In genomic region chr11:112827044-112827347, GRCm38 (mm10) we compare ENCODE assay signal across 15 mouse cellular contexts. TPM values are rescaled to one million over a fixed set of nuclear protein-coding genes. Genes with fewer than 3 reads are reported as not detected.
DNase-seq lines count a peak whose midpoint lies in the region; ATAC-seq lines count a peak whose summit lies in the region.
"Had no signal": no experiment of that assay in that cellular context is flagged by ENCODE, and none has a peak within 500 bp of the region (broad histone marks: within the 10 kb centered on the region; RNA-seq: fewer than 3 reads in every experiment).

No protein-coding gene starts in this region.

- WGBS in hindbrain, embryonic 10.5 days = 13% methylated on average over 6 of the region's 6 CpGs
- 23% methylated on average over 6 of the region's 6 CpGs for WGBS in hindbrain, embryonic 16.5 days
- WGBS in midbrain, embryonic 12.5 days = 38% methylated on average over 6 of the region's 6 CpGs

- peaks cover 41% of the 10 kb centered on the region for H3K4me1 ChIP-seq in hindbrain, embryonic 10.5 days (replicated peaks)
- H3K4me1 ChIP-seq in hindbrain, embryonic 16.5 days (ENCODE audit: control insufficient read depth, insufficient read depth, low read depth, low read length) = no peaks in the 10 kb centered on the region
- peaks cover 10% of the 10 kb centered on the region; the same call in 1 of the 2 replicates for H3K4me1 ChIP-seq in midbrain, embryonic 12.5 days
- H3K4me1 ChIP-seq: embryonic facial prominence, embryonic 12.5 days had no signal

- H3K27ac ChIP-seq in hindbrain, embryonic 10.5 days = peak overlapping the region; percentile 90
- H3K27ac ChIP-seq in hindbrain, embryonic 16.5 days (ENCODE audit: low read depth, low read length) = no peak overlapping the region
- H3K27ac ChIP-seq in midbrain, embryonic 12.5 days (replicated peaks) = peak overlapping the region; percentile 77
- H3K27ac ChIP-seq: embryonic facial prominence, embryonic 12.5 days; hindbrain, embryonic 15.5 days; layer of hippocampus, adult 2 months; macrophage had no signal

- no peak for ATAC-seq in hindbrain, embryonic 16.5 days
- ATAC-seq in midbrain, embryonic 12.5 days (ENCODE audit: low FRiP score, low read depth) = peak; percentile 5; the same call in 1 of the 2 replicates

- H3K27me3 ChIP-seq in hindbrain, embryonic 10.5 days (ENCODE audit: insufficient read depth, poor library complexity, severe bottlenecking) = peaks cover 13% of the 10 kb centered on the region
- no peaks in the 10 kb centered on the region for H3K27me3 ChIP-seq in hindbrain, embryonic 16.5 days (replicated peaks; ENCODE audit: control insufficient read depth, insufficient read depth, low read length)
- 0 out of 2 replicates have a peak, but pooled peaks cover 4% of the 10 kb centered on the region for H3K27me3 ChIP-seq in midbrain, embryonic 12.5 days
- H3K27me3 ChIP-seq: embryonic facial prominence, embryonic 12.5 days; hindbrain, embryonic 15.5 days had no signal

- H3K36me3 ChIP-seq in hindbrain, embryonic 10.5 days = no peaks in the 10 kb centered on the region
- H3K36me3 ChIP-seq in hindbrain, embryonic 16.5 days (ENCODE audit: control insufficient read depth, insufficient read depth, low read length) = no peaks in the 10 kb centered on the region
- no peaks in the 10 kb centered on the region for H3K36me3 ChIP-seq in midbrain, embryonic 12.5 days
- H3K36me3 ChIP-seq: embryonic facial prominence, embryonic 12.5 days; hindbrain, embryonic 15.5 days had no signal

- no peaks in the 10 kb centered on the region for H3K9me3 ChIP-seq in hindbrain, embryonic 10.5 days
- H3K9me3 ChIP-seq in hindbrain, embryonic 16.5 days (ENCODE audit: control insufficient read depth, low read length) = no peaks in the 10 kb centered on the region
- H3K9me3 ChIP-seq in midbrain, embryonic 12.5 days = no peaks in the 10 kb centered on the region
- H3K9me3 ChIP-seq: embryonic facial prominence, embryonic 12.5 days; hindbrain, embryonic 15.5 days had no signal

- H3K4me3 ChIP-seq in hindbrain, embryonic 10.5 days = no peak overlapping the region
- H3K4me3 ChIP-seq in hindbrain, embryonic 16.5 days (ENCODE audit: low read length) = no peak overlapping the region
- H3K4me3 ChIP-seq in midbrain, embryonic 12.5 days = no peak overlapping the region
- H3K4me3 ChIP-seq: embryonic facial prominence, embryonic 12.5 days; hindbrain, embryonic 15.5 days; layer of hippocampus, adult 2 months had no signal

- H3K4me2 ChIP-seq in hindbrain, embryonic 16.5 days (ENCODE audit: low read length) = no peak overlapping the region
- 0 out of 2 replicates have a peak overlapping the region, but pooled peaks have one; percentile 4 for H3K4me2 ChIP-seq in midbrain, embryonic 12.5 days (replicated peaks)
- H3K4me2 ChIP-seq: embryonic facial prominence, embryonic 12.5 days; hindbrain, embryonic 15.5 days; lung, embryonic 14.5 days had no signal

- H3K9ac ChIP-seq in hindbrain, embryonic 16.5 days (ENCODE audit: low read depth, low read length) = no peak overlapping the region
- H3K9ac ChIP-seq in midbrain, embryonic 12.5 days (replicated peaks) = no peak overlapping the region
- H3K9ac ChIP-seq: embryonic facial prominence, embryonic 12.5 days; hindbrain, embryonic 15.5 days; lung, embryonic 14.5 days had no signal

- DNase-seq in hindbrain, embryonic 10.5 days (ENCODE audit: low spot score) = peak; percentile 72
- peak; percentile 54 for DNase-seq in adipocyte (ENCODE audit: low spot score)
- DNase-seq in embryo, embryonic 11 days = peak; percentile 68
- no peak for DNase-seq in frontal cortex, adult 2 months (ENCODE audit: extremely low spot score in 1 of 2, low spot score in 1 of 2)
- DNase-seq in layer of hippocampus, adult 9-11 months = no peak
- DNase-seq: adrenal gland, adult 8-10 months; cerebellum, adult 9-11 months; kidney, adult 18-20 months; lung, embryonic 14.5 days had no signal

RNA-seq across cellular contexts. Expression of gene Sox9, which starts 45.0 kb away (rescaled TPM):
- polyA plus RNA-seq in hindbrain, embryonic 10.5 days (2016; fragmentation: Nextera tagmentation; extraction: Ambion mirVana) = 91.5 and 138 TPM in 2 replicates
- polyA plus RNA-seq in hindbrain, embryonic 16.5 days (2015; fragmentation: Nextera tagmentation; extraction: Ambion mirVana) = 46.1 and 53.2 TPM in 2 replicates
- 134 and 147 TPM in 2 replicates for polyA plus RNA-seq in midbrain, embryonic 12.5 days (2016; fragmentation: Nextera tagmentation; extraction: Ambion mirVana)
- polyA plus RNA-seq in frontal cortex, adult 2 months (2012; rRNA removed) = 19.9 and 21.4 TPM in 2 replicates
- polyA plus RNA-seq: macrophage had no signal

Comparison
In these comparisons a context has a peak if more than half of its experiments do, and no peak if none do; other contexts are left out.
1. DNase-seq: peak in hindbrain, embryonic 10.5 days (single experiment), adipocyte (single experiment) and embryo, embryonic 11 days (single experiment); none in frontal cortex, adult 2 months (0 of 2) and layer of hippocampus, adult 9-11 months (single experiment).